Mouse (Mus musculus) spleen, adult 2 months (tissue): ENCODE data around the gene Ech1. TPM values are rescaled to one million over a fixed set of nuclear protein-coding genes. Genes with fewer than 3 reads are reported as not detected.

Experiments used
- DNase-seq, 2 experiments: peaks; one replicate each; pipeline versions ENCODE4 v3.0.0 to v3.0.0-alpha.2; 2012 to 2021; ENCODE audit warnings: low spot score in 2 of 2, low read depth in 1 of 2
- H3K27ac ChIP-seq: fragments of 200-500 bp; 2 replicates; pipeline ENCODE4 v1.5.1; 2012; ENCODE audit warnings: low read length, inconsistent platforms; ENCODE audit not compliant: insufficient read depth
- H3K27me3 ChIP-seq: fragments of 200-500 bp; 2 replicates; pipeline ENCODE4 v1.6.1; 2012; ENCODE audit warnings: mild to moderate bottlenecking, moderate library complexity, low read length, inconsistent platforms; ENCODE audit not compliant: control insufficient read depth, insufficient read depth
- H3K36me3 ChIP-seq: fragments of 200-500 bp; 2 replicates; pipeline ENCODE4 v1.6.1; 2012; ENCODE audit warnings: mild to moderate bottlenecking, low read length, inconsistent platforms; ENCODE audit not compliant: control insufficient read depth, insufficient read depth
- H3K4me1 ChIP-seq: fragments of 200-500 bp; 2 replicates; pipeline ENCODE4 v1.6.1; 2011; ENCODE audit warnings: inconsistent platforms; ENCODE audit not compliant: control insufficient read depth, insufficient read depth, insufficient read length
- H3K4me3 ChIP-seq: fragments of 200-500 bp; 2 replicates; pipeline ENCODE4 v1.5.1; 2011; ENCODE audit warnings: mild to moderate bottlenecking, inconsistent platforms; ENCODE audit not compliant: insufficient read depth, insufficient read length; ENCODE audit errors: extremely low read depth
- CTCF ChIP-seq: fragments of 200-500 bp; IDR thresholded peaks from 2 replicates; pipeline ENCODE4 v1.5.1; 2011; ENCODE audit warnings: mild to moderate bottlenecking, inconsistent platforms; ENCODE audit not compliant: insufficient read depth, insufficient read length, insufficient replicate concordance; ENCODE audit errors: extremely low read depth
- POLR2A ChIP-seq: fragments of 200-500 bp; IDR thresholded peaks from 2 replicates; pipeline ENCODE4 v1.6.1; 2011; ENCODE audit warnings: low read depth, low read length, inconsistent platforms
- WGBS: fragments of 180-500 bp; shearing (Covaris S2); methylation state at CpG from one replicate; pipeline ENCODE4 v1.1.7; 2018; 5-methylcytosine and 5-hydroxymethylcytosine counted together
- polyA plus RNA-seq: library from polyadenylated mRNA; depleted of rRNA; stranded (reverse); fragments of >200 nt; gene quantifications from 2 replicates; pipeline ENCODE4 v1.2.3, GENCODE M21; 2012

The Ech1 gene
- polyA plus RNA-seq, 1 experiment, result 101 TPM

DNA sequence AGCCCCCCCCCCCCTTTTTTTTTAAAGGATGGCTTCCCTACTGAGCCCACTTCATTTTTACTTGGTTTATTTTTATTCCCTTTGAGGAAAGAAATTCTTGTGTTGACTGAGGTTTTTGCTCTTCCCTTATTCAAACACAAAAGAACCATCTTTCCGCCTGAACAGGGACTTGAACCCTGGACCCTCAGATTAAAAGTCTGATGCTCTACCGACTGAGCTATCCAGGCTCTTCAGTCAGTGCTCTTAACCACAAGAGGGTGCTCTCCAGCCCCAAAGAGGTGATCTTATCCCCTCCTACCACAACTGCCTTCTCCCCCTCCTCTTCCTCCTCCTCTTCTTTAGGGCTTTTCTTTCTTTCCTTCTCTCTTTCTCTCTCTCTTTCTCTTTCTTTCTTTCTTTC, 31.2 kb upstream of the Ech1 start:
- DNase-seq, result peak in 1 of 2 experiments; percentile 44
- H3K36me3 ChIP-seq, result peaks cover 7% of the 10 kb centered on the region
- H3K4me1 ChIP-seq, result peaks cover 39% of the 10 kb centered on the region
- TF ChIP-seq POLR2A (no peak), CTCF (peak; percentile 18; the same call in 1 of the 2 replicates)
- H3K27ac ChIP-seq, result no peak overlapping the region
- H3K27me3 ChIP-seq, result no peaks in the 10 kb centered on the region
- 39% methylated on average over 2 of the region's 2 CpGs for WGBS
- no peak overlapping the region for H3K4me3 ChIP-seq

- Histone ChIP-seq H3K27me3 (no peaks in the 10 kb centered on the region), H3K4me3 (no peak overlapping the region), H3K4me1 (peaks cover 32% of the 10 kb centered on the region), H3K27ac (no peak overlapping the region), H3K36me3 (peaks cover 8% of the 10 kb centered on the region)
- TF ChIP-seq CTCF, result no peak
- no peak for TF ChIP-seq POLR2A
- WGBS, result 88% methylated on average over 3 of the region's 3 CpGs
- DNase-seq, result no peak
Observed at GRCm38 (mm10) chr7:28794496-28794895, 30.5 kb upstream of the Ech1 start.

DNA sequence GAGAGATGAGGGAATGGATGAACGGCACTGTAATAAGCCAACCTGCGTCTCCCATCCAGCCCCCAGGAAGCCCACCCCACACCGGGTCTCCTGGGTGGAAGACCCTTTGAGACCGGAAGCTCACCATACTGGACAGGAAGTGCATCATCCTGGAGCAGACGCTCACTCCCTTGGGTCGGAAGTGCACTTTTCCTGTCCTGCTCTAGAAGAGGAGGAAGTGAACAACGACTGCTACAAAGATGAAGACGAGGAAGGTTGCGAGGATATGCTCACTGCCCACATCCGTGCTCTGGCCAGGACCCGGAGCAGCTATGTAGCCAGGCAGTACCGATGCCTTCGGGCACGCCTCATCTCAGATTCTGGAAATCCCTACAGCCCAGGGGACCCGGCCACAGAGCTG, 29.2 kb upstream of the Ech1 start:
- Histone ChIP-seq H3K27ac (peak overlapping the region; percentile 70), H3K27me3 (no peaks in the 10 kb centered on the region), H3K4me1 (peaks cover 19% of the 10 kb centered on the region; the same call in 1 of the 2 replicates), H3K4me3 (peak overlapping the region; percentile 58), H3K36me3 (peaks cover 8% of the 10 kb centered on the region)
- 11% methylated on average over 15 of the region's 15 CpGs for WGBS
- TF ChIP-seq CTCF (no peak), POLR2A (peak; percentile 32; the same call in 1 of the 2 replicates)
- DNase-seq, result no peak

- TF ChIP-seq POLR2A (no peak), CTCF (peak; percentile 97)
- WGBS, result 12% methylated on average over 32 of the region's 32 CpGs
- peak in 1 of 2 experiments; percentile 81 for DNase-seq
- Histone ChIP-seq H3K27me3 (no peaks in the 10 kb centered on the region), H3K4me3 (peak overlapping the region; percentile 58), H3K36me3 (peaks cover 8% of the 10 kb centered on the region), H3K4me1 (peaks cover 15% of the 10 kb centered on the region; the same call in 1 of the 2 replicates), H3K27ac (peak overlapping the region; percentile 70)
Observed at GRCm38 (mm10) chr7:28796562-28796975, 28.4 kb upstream of the Ech1 start.

- DNase-seq, result no peak
- peaks cover 19% of the 10 kb centered on the region; the same call in 1 of the 2 replicates for H3K4me1 ChIP-seq
- no peaks in the 10 kb centered on the region for H3K27me3 ChIP-seq
- H3K27ac ChIP-seq, result peak overlapping the region; percentile 41; the same call in 1 of the 2 replicates
- no peak overlapping the region for H3K4me3 ChIP-seq
- TF ChIP-seq POLR2A (no peak), CTCF (no peak)
- WGBS, result 61% methylated on average over 9 of the region's 9 CpGs
- H3K36me3 ChIP-seq, result peaks cover 8% of the 10 kb centered on the region
Observed at GRCm38 (mm10) chr7:28799994-28800393, 25.0 kb upstream of the Ech1 start.

DNA sequence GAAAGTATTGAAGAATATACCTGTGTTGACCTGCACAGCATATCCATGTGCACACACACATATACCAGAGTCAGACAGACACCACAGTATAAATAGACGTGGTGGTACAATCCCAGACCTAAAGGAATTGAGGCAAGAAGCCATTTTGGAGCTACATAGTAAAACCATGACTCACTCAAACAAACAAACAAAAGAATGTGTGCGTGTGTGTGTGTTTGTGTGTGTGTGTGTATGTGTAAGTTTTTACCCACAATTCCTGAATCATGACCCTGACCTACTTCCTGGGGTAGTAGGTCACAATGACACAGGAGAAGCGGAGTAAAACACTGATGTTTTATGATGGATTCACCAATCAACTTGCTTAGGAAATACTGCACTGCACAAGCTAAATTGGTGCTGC, 23.6 kb upstream of the Ech1 start:
- 86% methylated on average over 3 of the region's 3 CpGs for WGBS
- H3K36me3 ChIP-seq, result peaks cover 8% of the 10 kb centered on the region
- peaks cover 11% of the 10 kb centered on the region; the same call in 1 of the 2 replicates for H3K4me1 ChIP-seq
- H3K4me3 ChIP-seq, result no peak overlapping the region
- H3K27me3 ChIP-seq, result no peaks in the 10 kb centered on the region
- no peak for TF ChIP-seq CTCF
- TF ChIP-seq POLR2A, result no peak
- DNase-seq, result no peak
- no peak overlapping the region for H3K27ac ChIP-seq

DNA sequence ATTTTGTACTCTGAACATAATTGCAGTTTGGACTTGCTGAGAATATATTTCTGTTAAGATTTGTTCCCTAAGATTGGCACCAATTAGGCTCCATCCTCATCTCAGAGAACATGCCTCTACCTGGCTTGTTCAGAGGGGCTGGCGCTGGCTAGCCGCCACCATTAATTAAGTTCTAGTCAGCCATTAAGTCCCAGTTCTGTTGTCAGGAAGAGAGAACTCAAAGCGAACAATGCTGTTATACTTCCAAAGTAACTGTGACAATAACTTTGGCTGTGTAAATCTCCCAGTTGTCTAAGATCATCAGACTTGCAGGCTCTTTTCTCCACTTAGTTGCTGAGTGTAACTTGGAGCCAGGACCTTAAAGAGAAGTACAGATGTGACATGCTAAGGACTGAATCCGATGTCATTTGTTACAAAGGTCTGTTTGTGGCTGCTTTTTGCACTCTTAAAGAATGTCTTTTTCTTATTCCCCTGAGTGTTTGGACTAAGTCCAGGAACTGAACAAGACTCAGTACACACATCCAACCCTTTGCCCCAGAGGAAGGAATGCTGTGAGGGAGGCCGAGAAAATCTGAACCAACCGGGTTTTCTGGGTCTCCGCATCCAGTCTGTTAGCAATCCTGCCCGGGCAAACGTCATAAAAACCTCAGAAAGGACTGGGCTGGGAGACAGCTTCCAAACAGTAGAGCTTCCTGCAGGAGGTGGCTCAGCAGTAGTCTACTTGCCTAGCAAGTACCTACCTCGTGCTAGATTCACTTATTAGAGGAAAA, 22.9 kb upstream of the Ech1 start:
- Histone ChIP-seq H3K4me3 (no peak overlapping the region), H3K4me1 (peaks cover 11% of the 10 kb centered on the region; the same call in 1 of the 2 replicates), H3K36me3 (peaks cover 8% of the 10 kb centered on the region), H3K27ac (peak overlapping the region; percentile 48), H3K27me3 (no peaks in the 10 kb centered on the region)
- 59% methylated on average over 10 of the region's 10 CpGs for WGBS
- TF ChIP-seq POLR2A (no peak), CTCF (no peak)
- no peak for DNase-seq
